Mouse (Mus musculus) lung, adult 2 months (tissue): ENCODE results near the gene Fbxw10. TPM values are rescaled to one million over a fixed set of nuclear protein-coding genes. Genes with fewer than 3 reads are reported as not detected.
A peak's percentile ranks its signal among the peaks of the same experiment; 100 is the strongest.

Experiments used
- DNase-seq: peaks from one replicate; pipeline ENCODE4 v3.0.0; 2022
- H3K4me1 ChIP-seq: fragments of 200-500 bp; 2 replicates; pipeline ENCODE4 v1.6.1; 2011; ENCODE audit warnings: low read length; ENCODE audit not compliant: control insufficient read depth, insufficient read depth
- H3K4me3 ChIP-seq: fragments of 200-500 bp; replicated peaks from 2 replicates; pipeline ENCODE3; 2011; ENCODE audit warnings: low read depth, mild to moderate bottlenecking, control low read depth, low read length; ENCODE audit errors: extremely low read depth
- CTCF ChIP-seq: fragments of 200-500 bp; IDR thresholded peaks from 2 replicates; pipeline ENCODE4 v1.5.1; 2011; ENCODE audit warnings: mild to moderate bottlenecking, low read length, control low read depth; ENCODE audit not compliant: insufficient read depth
- POLR2A ChIP-seq: fragments of 200-500 bp; IDR thresholded peaks from 2 replicates; pipeline ENCODE4 v1.6.1; 2011; ENCODE audit warnings: low read depth, mild to moderate bottlenecking, control low read depth, low read length, borderline replicate concordance; ENCODE audit errors: extremely low read depth
- WGBS: fragments of 180-500 bp; shearing (Covaris S2); methylation state at CpG from one replicate; pipeline ENCODE4 v1.1.7; 2018; 5-methylcytosine and 5-hydroxymethylcytosine counted together
- polyA plus RNA-seq: library from polyadenylated mRNA; depleted of rRNA; stranded (reverse); fragments of >200 nt; gene quantifications from 2 replicates; pipeline ENCODE4 v1.2.3, GENCODE M21; 2012

Fbxw10 gene
- polyA plus RNA-seq, 1 experiment: 0.84 TPM

DNA sequence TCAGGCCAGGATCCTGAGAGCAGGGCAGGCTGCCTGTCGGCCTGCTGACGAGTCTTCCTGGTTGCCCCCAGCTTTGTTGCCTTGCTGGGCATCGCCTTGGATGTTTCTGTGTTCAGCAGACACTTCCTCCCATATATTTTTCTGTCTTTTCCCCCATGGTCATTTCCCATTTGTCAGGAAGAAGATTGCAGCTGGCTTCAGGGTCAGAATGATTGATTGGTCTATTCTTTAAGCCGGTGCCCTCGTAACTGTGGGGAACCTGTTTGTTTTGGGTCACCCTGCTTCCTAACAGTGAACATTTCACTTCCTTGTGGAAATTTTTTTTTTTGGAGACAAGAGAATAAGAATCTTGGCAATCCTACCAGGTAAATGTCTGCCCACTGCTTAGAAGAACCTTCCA lies 38.5 kb downstream of the Fbxw10 start:
- WGBS: 48% methylated on average over 5 of the region's 5 CpGs
- DNase-seq: no peak
- H3K4me1 ChIP-seq: peaks cover 4% of the 10 kb centered on the region
- no peak overlapping the region for H3K4me3 ChIP-seq
- TF ChIP-seq POLR2A (no peak), CTCF (no peak)

DNA sequence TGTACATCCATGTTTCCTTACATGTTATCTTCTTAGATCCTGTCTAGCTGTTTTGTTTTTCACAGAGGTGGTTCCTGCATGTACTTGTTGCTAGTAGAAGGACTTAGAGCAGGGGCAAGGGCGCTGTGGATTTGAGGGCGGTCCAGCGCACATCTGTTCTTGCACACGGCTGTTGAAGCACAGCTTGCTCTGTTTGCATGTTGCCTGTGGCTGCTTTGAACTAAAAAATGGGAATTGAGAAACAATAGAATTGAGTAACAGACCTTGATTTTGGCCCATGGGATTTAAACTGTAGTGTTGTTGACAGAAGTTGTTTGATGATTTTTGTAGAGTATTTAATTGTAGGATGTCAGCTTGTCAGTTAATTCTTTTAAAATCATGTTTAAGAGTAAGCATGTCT lies 43.9 kb downstream of the Fbxw10 start:
- H3K4me3 ChIP-seq: no peak overlapping the region
- no peak for DNase-seq
- 85% methylated on average over 4 of the region's 4 CpGs for WGBS
- no peaks in the 10 kb centered on the region for H3K4me1 ChIP-seq
- TF ChIP-seq POLR2A: no peak
- no peak for TF ChIP-seq CTCF

GRCm38 (mm10) chr11:62891763-62892162 lies 44.9 kb downstream of the Fbxw10 start:
- Histone ChIP-seq H3K4me1 (no peaks in the 10 kb centered on the region), H3K4me3 (no peak overlapping the region)
- no peak for TF ChIP-seq POLR2A
- TF ChIP-seq CTCF: no peak
- WGBS: 92% methylated on average over 11 of the region's 11 CpGs
- DNase-seq: no peak

DNA sequence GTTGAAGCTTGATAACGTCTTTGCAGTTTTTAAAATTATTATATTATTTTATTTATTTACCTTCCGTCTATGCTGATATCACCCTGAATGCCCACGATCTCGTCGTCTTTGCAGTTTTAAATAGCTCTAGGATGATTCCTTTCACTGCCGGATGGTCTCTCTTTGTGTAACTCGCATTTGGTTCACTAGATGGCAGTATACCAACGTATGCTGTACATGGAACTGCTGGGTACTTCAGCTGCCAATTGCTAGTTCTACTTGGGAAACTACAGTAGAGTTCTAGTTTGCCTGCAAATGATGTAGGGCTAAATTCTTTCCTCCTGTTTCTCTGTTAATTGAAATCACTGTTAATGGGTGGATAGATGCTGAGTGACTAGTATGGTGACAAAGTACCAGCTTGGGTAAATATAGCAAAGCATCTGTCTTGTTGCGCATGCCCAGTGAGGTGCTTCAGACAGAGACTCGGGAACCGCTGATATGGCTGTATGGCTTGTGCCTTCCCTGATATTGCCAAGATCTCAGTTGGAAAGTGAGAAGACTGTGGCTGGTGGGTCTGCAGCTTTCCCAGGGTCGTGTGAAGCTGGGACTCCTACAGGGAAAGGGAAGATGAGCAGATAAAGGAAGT lies 54.9 kb downstream of the Fbxw10 start:
- 27% methylated on average over 12 of the region's 12 CpGs for WGBS
- DNase-seq: no peak
- Histone ChIP-seq H3K4me1 (peaks cover 2% of the 10 kb centered on the region; the same call in 1 of the 2 replicates), H3K4me3 (no peak overlapping the region)
- TF ChIP-seq CTCF: peak; percentile 46; the same call in 1 of the 2 replicates
- TF ChIP-seq POLR2A: no peak

- H3K4me1 ChIP-seq: peaks cover 2% of the 10 kb centered on the region; the same call in 1 of the 2 replicates
- no peak for DNase-seq
- H3K4me3 ChIP-seq: no peak overlapping the region
- TF ChIP-seq CTCF (no peak), POLR2A (no peak)
- WGBS: 68% methylated on average over 6 of the region's 6 CpGs
Observed at GRCm38 (mm10) chr11:62903871-62904495, 57.1 kb downstream of the Fbxw10 start.

GRCm38 (mm10) chr11:62909720-62910306 lies 62.9 kb downstream of the Fbxw10 start:
- WGBS: 71% methylated on average over 3 of the region's 3 CpGs

DNA sequence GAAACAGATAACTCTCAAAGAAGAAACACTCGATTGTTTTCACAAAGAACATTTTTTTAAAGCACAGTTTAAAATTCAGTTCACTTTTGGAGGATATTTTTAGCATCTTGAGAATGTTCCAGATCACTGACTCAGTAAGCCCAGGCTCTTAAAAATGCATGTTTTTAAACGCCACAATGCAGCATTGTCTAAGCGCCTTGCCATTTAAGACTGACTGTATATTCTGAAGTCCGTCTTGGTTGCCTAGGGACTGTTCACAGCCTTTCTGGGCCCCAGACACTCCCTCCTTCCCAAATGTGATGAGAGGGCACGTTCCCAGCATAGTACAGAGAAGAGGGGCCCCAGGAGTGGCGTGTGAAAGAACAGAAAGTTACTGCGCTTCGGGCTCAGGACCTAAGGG lies 64.5 kb downstream of the Fbxw10 start:
- no peak for TF ChIP-seq CTCF
- no peak for TF ChIP-seq POLR2A
- H3K4me1 ChIP-seq: no peaks in the 10 kb centered on the region
- no peak for DNase-seq
- H3K4me3 ChIP-seq: no peak overlapping the region
- WGBS: 43% methylated on average over 8 of the region's 8 CpGs

More at GRCm38 (mm10) chr11:62909720-62910306, 62.9 kb downstream of the Fbxw10 start:
- no peaks in the 10 kb centered on the region for H3K4me1 ChIP-seq
- TF ChIP-seq POLR2A (no peak), CTCF (peak; percentile 7; the same call in 1 of the 2 replicates)
- no peak overlapping the region for H3K4me3 ChIP-seq
- no peak for DNase-seq

DNA sequence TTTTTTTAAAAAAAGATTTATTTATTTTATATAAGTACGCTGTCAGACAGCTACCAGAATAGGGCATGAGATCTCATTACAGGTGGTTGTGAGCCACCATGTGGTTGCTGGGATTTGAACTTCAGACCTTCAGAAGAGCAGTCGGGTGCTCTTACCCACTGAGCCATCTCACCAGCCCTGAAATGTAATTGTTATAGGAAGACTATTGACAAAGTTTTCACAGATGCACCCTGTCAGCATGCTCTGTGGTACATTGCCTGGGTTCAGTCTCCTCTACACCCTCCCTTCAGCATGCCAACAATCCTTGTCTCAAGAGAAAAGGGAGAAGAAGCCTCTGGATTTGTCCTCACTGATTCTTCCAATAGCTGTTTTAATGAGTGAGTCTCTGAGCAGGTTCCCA lies 66.3 kb downstream of the Fbxw10 start:
- Histone ChIP-seq H3K4me1 (no peaks in the 10 kb centered on the region), H3K4me3 (no peak overlapping the region)
- DNase-seq: no peak
- TF ChIP-seq CTCF (no peak), POLR2A (no peak)
- 92% methylated on average over 2 of the region's 2 CpGs for WGBS

- no peak for DNase-seq
- WGBS: 57% methylated on average over 6 of the region's 6 CpGs
- Histone ChIP-seq H3K4me1 (no peaks in the 10 kb centered on the region), H3K4me3 (no peak overlapping the region)
- peak; percentile 41 for TF ChIP-seq CTCF
- no peak for TF ChIP-seq POLR2A
Observed at GRCm38 (mm10) chr11:62914532-62914931, 67.7 kb downstream of the Fbxw10 start.

- Histone ChIP-seq H3K4me3 (no peak overlapping the region), H3K4me1 (no peaks in the 10 kb centered on the region)
- no peak for DNase-seq
- TF ChIP-seq CTCF (no peak), POLR2A (no peak)
- 50% methylated on average over 2 of the region's 2 CpGs for WGBS
Observed at GRCm38 (mm10) chr11:62915486-62915885, 68.6 kb downstream of the Fbxw10 start.
